8 mouse cellular contexts compared by ENCODE assay signal in genomic region chr16:33744622-33745419, GRCm38 (mm10). TPM values are rescaled to one million over a fixed set of nuclear protein-coding genes. Genes with fewer than 3 reads are reported as not detected.
A peak's percentile ranks its signal among the peaks of the same experiment; 100 is the strongest.
DNase-seq lines count a peak whose midpoint lies in the region; ATAC-seq and TF ChIP-seq lines count a peak whose summit lies in the region.

No protein-coding gene starts in this region.

- no peaks in the 10 kb centered on the region for H3K27me3 ChIP-seq in heart, embryonic 16.5 days (ENCODE audit: control insufficient read depth, insufficient read depth, low read length)
- no peaks in the 10 kb centered on the region for H3K27me3 ChIP-seq in forebrain, embryonic 16.5 days (replicated peaks; ENCODE audit: control insufficient read depth, insufficient read depth, low read length)
- H3K27me3 ChIP-seq in limb, embryonic 14.5 days (ENCODE audit: control insufficient read depth, insufficient read depth, low read length), result no peaks in the 10 kb centered on the region

- peaks cover 19% of the 10 kb centered on the region for H3K4me1 ChIP-seq in heart, embryonic 16.5 days (ENCODE audit: control insufficient read depth, insufficient read depth, low read length)
- H3K4me1 ChIP-seq in forebrain, embryonic 16.5 days (replicated peaks; ENCODE audit: control insufficient read depth, insufficient read depth, low read length), result peaks cover 19% of the 10 kb centered on the region
- peaks cover 23% of the 10 kb centered on the region for H3K4me1 ChIP-seq in limb, embryonic 14.5 days (ENCODE audit: control insufficient read depth, insufficient read depth, low read length)

- no peaks in the 10 kb centered on the region for H3K9me3 ChIP-seq in heart, embryonic 16.5 days (replicated peaks; ENCODE audit: control insufficient read depth, low read length)
- no peaks in the 10 kb centered on the region for H3K9me3 ChIP-seq in forebrain, embryonic 16.5 days (ENCODE audit: control insufficient read depth, low read length)
- no peaks in the 10 kb centered on the region for H3K9me3 ChIP-seq in limb, embryonic 14.5 days (ENCODE audit: control insufficient read depth, low read length)

- no peak for DNase-seq in heart, postnatal 4 days
- DNase-seq in thymus, postnatal 14 days, result peak; percentile 24
- no peak for DNase-seq in thymus, postnatal 4 days
- peak; percentile 51 for DNase-seq in limb, embryonic 14.5 days (ENCODE audit: low spot score)
- no peak for DNase-seq in ovary, adult 18-20 months (ENCODE audit: low spot score)
- DNase-seq in adrenal gland, postnatal 10 days, result no peak

- H3K4me3 ChIP-seq in heart, embryonic 16.5 days (ENCODE audit: low read length), result no peak overlapping the region
- H3K4me3 ChIP-seq in forebrain, embryonic 16.5 days (replicated peaks; ENCODE audit: low read length), result no peak overlapping the region
- H3K4me3 ChIP-seq in limb, embryonic 14.5 days (replicated peaks; ENCODE audit: low read length), result no peak overlapping the region

- 0 out of 2 replicates have a peak, but pooled peaks have one; percentile 15 for ATAC-seq in heart, embryonic 16.5 days (replicated peaks; ENCODE audit: extremely low read depth, insufficient read depth, low FRiP score)
- ATAC-seq in forebrain, embryonic 16.5 days, result peak; percentile 32; the same call in 1 of the 2 replicates
- 0 out of 2 replicates have a peak, but pooled peaks have one; percentile 39 for ATAC-seq in limb, embryonic 14.5 days (ENCODE audit: low FRiP score, low read depth)

- WGBS in heart, embryonic 16.5 days, result 62% methylated on average over 7 of the region's 7 CpGs
- WGBS in forebrain, embryonic 16.5 days, result 60% methylated on average over 7 of the region's 7 CpGs
- WGBS in limb, embryonic 14.5 days, result 69% methylated on average over 7 of the region's 7 CpGs

- H3K36me3 ChIP-seq in heart, embryonic 16.5 days (ENCODE audit: control insufficient read depth, insufficient read depth), result peaks cover 26% of the 10 kb centered on the region
- peaks cover 2% of the 10 kb centered on the region; the same call in 1 of the 2 replicates for H3K36me3 ChIP-seq in forebrain, embryonic 16.5 days (ENCODE audit: control insufficient read depth, insufficient read depth)
- peaks cover 13% of the 10 kb centered on the region for H3K36me3 ChIP-seq in limb, embryonic 14.5 days (ENCODE audit: control insufficient read depth, insufficient read depth, low read length)

- no peak for TF ChIP-seq POLR2A in limb, embryonic 14.5 days (IDR thresholded peaks at IDR 0.05; ENCODE audit: borderline replicate concordance, extremely low read depth, insufficient read depth, insufficient read length)

- H3K9ac ChIP-seq in heart, embryonic 16.5 days (ENCODE audit: low read length), result no peak overlapping the region
- no peak overlapping the region for H3K9ac ChIP-seq in forebrain, embryonic 16.5 days (replicated peaks; ENCODE audit: low read depth, low read length)
- no peak overlapping the region for H3K9ac ChIP-seq in limb, embryonic 14.5 days (ENCODE audit: low read depth, low read length, severe bottlenecking)

- no peak overlapping the region for H3K4me2 ChIP-seq in heart, embryonic 16.5 days (ENCODE audit: low read depth, low read length)
- H3K4me2 ChIP-seq in forebrain, embryonic 16.5 days (ENCODE audit: low read length), result no peak overlapping the region
- H3K4me2 ChIP-seq in limb, embryonic 14.5 days (replicated peaks; ENCODE audit: low read depth, low read length, severe bottlenecking), result no peak overlapping the region

- H3K27ac ChIP-seq in heart, embryonic 16.5 days (ENCODE audit: low read length), result no peak overlapping the region
- no peak overlapping the region for H3K27ac ChIP-seq in forebrain, embryonic 16.5 days (ENCODE audit: low read length)
- no peak overlapping the region for H3K27ac ChIP-seq in limb, embryonic 14.5 days (replicated peaks; ENCODE audit: low read depth, low read length)

RNA-seq across cellular contexts. Expression of gene Muc13, which starts 49.0 kb away (rescaled TPM):
- 0.16 and 1.5 TPM in 2 replicates for polyA plus RNA-seq in heart, embryonic 16.5 days (2015; fragmentation: Nextera tagmentation; extraction: Ambion mirVana)
- under 1 TPM; 0.12 to 0.20 TPM for total RNA-seq in heart, postnatal 4 days (2021)
- 0.11 TPM in 1 of 2 replicates, not detected in the other for polyA plus RNA-seq in forebrain, embryonic 16.5 days (2015; fragmentation: Nextera tagmentation; extraction: Ambion mirVana)
- 0.25 and 0.37 TPM in 2 replicates for polyA plus RNA-seq in limb, embryonic 14.5 days (2012; rRNA removed)
- polyA plus RNA-seq in limb, embryonic 14.5 days (2014; fragmentation: Nextera tagmentation; extraction: Ambion mirVana), result 0.07 and 0.12 TPM in 2 replicates
- total RNA-seq in adrenal gland, postnatal 10 days (2021), result under 1 TPM; 0.09 to 0.18 TPM

Comparison
In these comparisons a context has a peak if more than half of its experiments do, and no peak if none do; other contexts are left out.
1. DNase-seq: peak in thymus, postnatal 14 days (single experiment) and limb, embryonic 14.5 days (single experiment); none in heart, postnatal 4 days (single experiment), thymus, postnatal 4 days (single experiment), ovary, adult 18-20 months (single experiment) and adrenal gland, postnatal 10 days (single experiment).
2. Peak in every context shown above with its lines, with median percentiles within 50 percentile points of each other: ATAC-seq.